Mouse (Mus musculus) neural tube, embryonic 11.5 days (tissue): Measurements from ENCODE around the gene Gm32742. TPM values are rescaled to one million over a fixed set of nuclear protein-coding genes. Genes with fewer than 3 reads are reported as not detected.

Experiments used
- ATAC-seq: fragments of 200-750 bp; cut with Nextera tagmentation; 2 replicates; pipeline ENCODE4 v1.8.0; 2017; ENCODE audit warnings: moderate number of reproducible peaks, mild to moderate bottlenecking, moderate TSS enrichment, moderate library complexity; ENCODE audit not compliant: insufficient read depth, low FRiP score, low TSS enrichment
- DNase-seq: peaks from one replicate; pipeline ENCODE4 v3.0.0-alpha.2; 2015; ENCODE audit warnings: low spot score
- H3K27ac ChIP-seq: fragments of 300-500 bp; sonication (generic); 2 replicates; pipeline ENCODE4 v1.5.1; 2014; ENCODE audit warnings: low read depth, mild to moderate bottlenecking, low read length
- H3K27me3 ChIP-seq: fragments of 300-500 bp; sonication (generic); 2 replicates; pipeline ENCODE4 v1.6.1; 2014; ENCODE audit warnings: mild to moderate bottlenecking, low read length, mixed read lengths; ENCODE audit not compliant: control insufficient read depth, insufficient read depth
- H3K36me3 ChIP-seq: fragments of 300-500 bp; sonication (generic); 2 replicates; pipeline ENCODE4 v1.6.1; 2014; ENCODE audit warnings: mild to moderate bottlenecking, low read length, moderate library complexity, mixed read lengths; ENCODE audit not compliant: control insufficient read depth, insufficient read depth
- H3K4me1 ChIP-seq: fragments of 300-500 bp; sonication (generic); 2 replicates; pipeline ENCODE4 v1.6.1; 2014; ENCODE audit warnings: low read length, mixed read lengths; ENCODE audit not compliant: control insufficient read depth, insufficient read depth
- H3K4me2 ChIP-seq: fragments of 300-500 bp; sonication (generic); 2 replicates; pipeline ENCODE4 v1.6.1; 2014; ENCODE audit warnings: low read depth, mild to moderate bottlenecking, moderate library complexity
- H3K4me3 ChIP-seq: fragments of 300-500 bp; sonication (generic); 2 replicates; pipeline ENCODE4 v1.5.1; 2014; ENCODE audit warnings: low read depth, low read length
- H3K9ac ChIP-seq: fragments of 300-500 bp; sonication (generic); 2 replicates; pipeline ENCODE4 v1.6.1; 2014; ENCODE audit warnings: mild to moderate bottlenecking, low read length
- H3K9me3 ChIP-seq: fragments of 300-500 bp; sonication (generic); 2 replicates; pipeline ENCODE4 v1.6.1; 2016; ENCODE audit warnings: low read length; ENCODE audit not compliant: control insufficient read depth
- whole genome bisulfite sequencing: fragments of 180-500 bp; shearing (Covaris S2); extraction: QIAGEN DNeasy Blood & Tissue Kit; methylation state at CpG from one replicate; pipeline ENCODE4 v1.1.7; 2014; 5-methylcytosine and 5-hydroxymethylcytosine counted together
- polyA plus RNA-seq: library from polyadenylated mRNA; unstranded; fragments of >200 nt; fragmentation: Nextera tagmentation; extraction: Ambion mirVana; gene quantifications from 2 replicates; pipeline ENCODE4 v1.2.1, GENCODE M21; 2014

Gene Gm32742
- polyA plus RNA-seq: not detected in 2 replicates

DNA sequence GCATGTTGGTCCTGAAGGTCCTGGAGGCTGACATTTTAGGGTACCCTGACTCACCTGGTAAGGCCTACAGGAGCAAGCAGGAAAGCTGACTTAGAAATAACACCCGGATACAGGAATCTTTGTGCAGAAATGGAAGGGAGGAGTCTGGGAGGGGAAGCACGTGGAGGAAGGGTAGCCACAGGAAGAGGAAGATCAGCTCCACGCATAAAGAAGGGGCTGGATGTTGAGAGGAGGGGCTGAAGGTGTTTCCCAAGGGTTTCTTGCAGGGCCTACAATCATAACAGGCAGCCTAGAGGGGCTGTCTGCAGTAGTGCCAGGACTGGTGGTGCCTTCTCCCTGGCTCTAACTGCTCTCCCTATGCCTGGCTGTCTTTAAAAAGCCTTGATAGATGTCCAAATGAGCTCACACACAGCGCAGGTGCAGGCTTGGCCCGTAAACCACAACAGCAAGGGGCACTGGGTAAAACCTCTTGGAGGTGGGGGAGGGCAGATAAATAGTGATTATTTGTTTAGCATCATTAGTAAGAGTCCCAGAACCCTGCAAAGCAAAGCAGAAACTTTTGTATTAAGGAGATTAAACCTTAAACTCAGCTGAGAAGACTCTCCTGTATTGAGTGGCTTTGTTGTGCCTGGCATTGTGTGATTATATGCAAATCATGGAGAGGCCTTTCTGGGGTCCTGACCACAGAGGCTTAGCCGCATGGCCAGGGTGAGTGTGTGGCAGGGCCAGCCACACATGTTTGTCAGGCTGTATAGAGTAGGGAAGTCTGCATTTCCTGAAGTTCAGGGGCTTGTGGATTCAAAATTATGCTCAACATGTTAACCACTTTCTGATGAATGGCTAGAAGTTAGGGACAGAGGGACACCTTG is at the start of gene Gm32742:
Gene Gm32742, minus strand, starts transcription at position 206 of the 869 bp plus-strand sequence.
- no peak for DNase-seq
- WGBS: 54% methylated on average over 6 of the region's 6 CpGs

DNA sequence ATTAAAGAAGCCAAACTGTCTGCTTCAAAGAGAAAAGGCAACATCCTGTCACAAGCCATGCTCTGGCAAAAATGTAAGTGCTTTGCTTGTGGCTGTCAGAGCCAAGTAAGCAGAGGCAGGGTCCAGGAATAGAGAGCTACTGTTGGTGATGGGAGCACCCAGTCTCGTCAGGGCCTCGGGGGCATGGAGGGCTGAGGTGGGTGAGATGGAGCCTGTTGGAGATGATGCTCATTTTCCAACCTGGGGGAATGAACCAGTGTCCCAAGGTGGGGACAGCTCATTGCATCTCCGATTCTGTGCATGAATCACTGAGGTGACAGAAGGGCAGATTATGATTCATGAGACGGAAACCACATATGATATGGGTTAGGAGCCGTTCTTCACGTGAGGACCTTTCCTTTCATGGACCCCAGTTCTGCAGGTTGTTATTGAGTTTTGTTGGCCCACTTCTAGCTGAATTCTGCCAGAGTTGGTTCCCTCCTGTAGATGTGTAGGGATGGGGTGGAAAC is 48.5 kb upstream of the Gm32742 start:
- H3K4me2 ChIP-seq: no peak overlapping the region
- ATAC-seq: no peak
- 91% methylated on average over 6 of the region's 6 CpGs for WGBS
- no peaks in the 10 kb centered on the region for H3K27me3 ChIP-seq
- H3K4me1 ChIP-seq: no peaks in the 10 kb centered on the region
- DNase-seq: no peak
- H3K4me3 ChIP-seq: no peak overlapping the region
- no peaks in the 10 kb centered on the region for H3K36me3 ChIP-seq
- no peak overlapping the region for H3K9ac ChIP-seq
- H3K27ac ChIP-seq: no peak overlapping the region
- no peaks in the 10 kb centered on the region for H3K9me3 ChIP-seq

More for the DNA sequence above, at the start of gene Gm32742:
- ATAC-seq: no peak
- H3K9me3 ChIP-seq: no peaks in the 10 kb centered on the region
- H3K27me3 ChIP-seq: no peaks in the 10 kb centered on the region
- H3K9ac ChIP-seq: no peak within 1 kb of the TSS
- no peaks in the 10 kb centered on the region for H3K36me3 ChIP-seq
- H3K4me3 ChIP-seq: no peak within 1 kb of the TSS
- no peak within 1 kb of the TSS for H3K4me2 ChIP-seq
- no peaks in the 10 kb centered on the region for H3K4me1 ChIP-seq
- H3K27ac ChIP-seq: no peak within 1 kb of the TSS

DNA sequence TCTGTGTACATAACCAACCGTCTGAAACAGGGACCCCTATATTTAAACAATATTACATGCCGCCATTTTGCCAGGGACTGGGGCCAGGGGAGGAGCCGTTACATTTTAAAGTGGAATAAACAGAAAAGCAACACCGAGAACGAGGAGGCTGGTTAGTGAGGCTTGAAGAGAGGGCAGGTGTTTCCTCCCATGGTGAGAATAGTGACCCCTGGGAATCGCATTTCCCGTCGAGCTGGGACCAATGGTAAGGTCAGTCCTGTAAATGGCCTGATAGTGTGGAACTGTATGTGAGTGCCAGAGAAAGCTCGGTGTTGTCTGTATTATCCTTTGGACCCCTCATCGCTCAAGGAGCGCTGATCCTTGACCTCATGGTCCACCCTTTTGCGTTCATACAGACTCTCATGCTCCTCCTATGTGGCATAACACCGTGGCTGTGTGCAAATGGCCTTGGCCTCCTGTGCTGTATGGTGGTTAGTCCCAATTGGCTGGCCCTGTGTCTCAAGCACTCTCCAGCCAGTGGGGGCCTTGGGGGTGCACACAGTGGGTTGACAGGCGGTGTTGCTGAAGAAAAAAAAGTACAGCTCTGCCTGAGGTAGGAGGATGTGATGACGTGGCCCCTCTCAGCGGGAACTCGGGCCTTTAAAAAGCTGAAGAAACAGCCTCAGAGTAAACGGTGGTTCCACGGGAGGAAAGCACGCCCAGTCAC is 47.9 kb upstream of the Gm32742 start, which contains the start of gene Pou2af1:
Gene Pou2af1, plus strand, starts transcription at position 686 of the 706 bp plus-strand sequence.
- no peak within 1 kb of the TSS for H3K4me3 ChIP-seq
- no peak within 1 kb of the TSS for H3K9ac ChIP-seq
- 82% methylated on average over 20 of the region's 20 CpGs for WGBS
- H3K9me3 ChIP-seq: no peaks in the 10 kb centered on the region
- no peaks in the 10 kb centered on the region for H3K4me1 ChIP-seq
- no peak within 1 kb of the TSS for H3K4me2 ChIP-seq
- ATAC-seq (no peak), DNase-seq (no peak)
- no peak within 1 kb of the TSS for H3K27ac ChIP-seq
- H3K27me3 ChIP-seq: no peaks in the 10 kb centered on the region
- no peaks in the 10 kb centered on the region for H3K36me3 ChIP-seq

DNA sequence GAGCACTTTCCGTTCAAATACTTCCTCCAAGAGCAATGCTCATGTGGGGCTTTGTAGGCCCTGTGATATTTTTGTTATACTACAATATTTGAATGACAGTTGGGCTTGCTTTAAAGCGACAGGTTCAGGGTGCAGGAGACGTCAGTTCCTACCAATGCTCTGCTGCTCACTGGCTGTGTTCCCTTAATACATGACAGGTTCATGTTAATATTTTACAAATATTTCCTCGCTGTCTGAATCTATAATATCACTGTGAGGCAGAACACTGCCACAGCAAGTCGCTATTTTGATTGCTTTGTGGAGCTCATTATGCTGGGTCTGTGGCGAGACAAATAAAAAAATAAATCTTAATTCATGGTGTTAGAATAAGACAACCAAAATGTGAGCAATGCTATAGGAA is 45.9 kb upstream of the Gm32742 start:
- ATAC-seq: no peak
- Histone ChIP-seq H3K36me3 (no peaks in the 10 kb centered on the region), H3K9ac (no peak overlapping the region), H3K4me3 (no peak overlapping the region), H3K4me2 (no peak overlapping the region), H3K27me3 (no peaks in the 10 kb centered on the region), H3K27ac (no peak overlapping the region), H3K4me1 (no peaks in the 10 kb centered on the region), H3K9me3 (no peaks in the 10 kb centered on the region)
- 80% methylated on average over 6 of the region's 6 CpGs for WGBS
- DNase-seq: no peak

GRCm38 (mm10) chr9:51208974-51209332 is 43.6 kb upstream of the Gm32742 start:
- ATAC-seq (no peak), DNase-seq (no peak)
- no peak overlapping the region for H3K4me3 ChIP-seq
- WGBS: 89% methylated on average over 2 of the region's 2 CpGs
- H3K27me3 ChIP-seq: no peaks in the 10 kb centered on the region
- H3K27ac ChIP-seq: no peak overlapping the region
- H3K9me3 ChIP-seq: no peaks in the 10 kb centered on the region
- no peaks in the 10 kb centered on the region for H3K36me3 ChIP-seq
- no peak overlapping the region for H3K9ac ChIP-seq
- H3K4me2 ChIP-seq: no peak overlapping the region
- H3K4me1 ChIP-seq: no peaks in the 10 kb centered on the region

DNA sequence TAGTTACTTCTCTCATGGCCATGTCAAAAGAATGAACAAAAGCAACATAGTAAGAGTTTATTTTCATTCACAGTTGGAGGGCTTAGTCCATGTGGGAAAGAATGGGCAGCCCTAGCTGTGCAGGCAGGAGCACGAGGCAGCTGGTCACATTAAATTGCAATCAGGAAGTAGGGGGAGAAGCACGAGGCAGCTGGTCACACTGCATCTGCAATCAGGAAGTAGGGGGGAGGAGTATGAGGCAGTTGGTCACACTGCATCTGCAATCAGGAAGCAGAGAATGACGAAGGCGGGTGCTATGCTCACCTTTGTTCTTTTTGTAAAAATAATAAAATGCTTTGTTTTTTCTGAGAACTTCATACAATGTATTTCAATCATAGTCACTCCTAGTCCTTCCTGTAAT is 29.5 kb upstream of the Gm32742 start:
- no peaks in the 10 kb centered on the region for H3K27me3 ChIP-seq
- H3K27ac ChIP-seq: no peak overlapping the region
- no peak overlapping the region for H3K9ac ChIP-seq
- H3K9me3 ChIP-seq: no peaks in the 10 kb centered on the region
- no peaks in the 10 kb centered on the region for H3K36me3 ChIP-seq
- ATAC-seq: no peak
- H3K4me2 ChIP-seq: no peak overlapping the region
- no peaks in the 10 kb centered on the region for H3K4me1 ChIP-seq
- no peak for DNase-seq
- WGBS: 64% methylated on average over 4 of the region's 4 CpGs
- H3K4me3 ChIP-seq: no peak overlapping the region

DNA sequence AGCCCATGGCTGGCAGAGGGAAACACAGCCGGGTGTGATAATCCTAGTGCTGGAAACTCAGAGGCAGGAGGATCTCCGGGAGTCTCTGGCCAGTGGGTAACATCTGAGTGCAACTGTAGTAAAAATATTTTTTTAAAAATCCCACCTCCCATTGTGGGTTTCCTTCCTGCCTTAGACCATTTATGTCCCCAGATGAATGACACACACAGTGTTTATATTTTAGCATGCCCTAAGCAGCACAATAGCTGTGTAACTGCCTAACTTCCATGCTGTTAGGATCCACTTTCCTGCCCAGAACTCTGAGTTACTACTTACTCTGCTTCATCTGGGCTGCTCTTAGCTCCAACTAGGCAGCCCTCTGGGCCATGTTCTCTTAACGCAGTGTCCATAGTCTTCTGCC is 25.3 kb upstream of the Gm32742 start:
- Histone ChIP-seq H3K4me2 (no peak overlapping the region), H3K27me3 (no peaks in the 10 kb centered on the region), H3K4me3 (no peak overlapping the region), H3K4me1 (no peaks in the 10 kb centered on the region), H3K27ac (no peak overlapping the region), H3K9me3 (no peaks in the 10 kb centered on the region), H3K36me3 (no peaks in the 10 kb centered on the region), H3K9ac (no peak overlapping the region)
- WGBS: 91% methylated on average over 3 of the region's 3 CpGs
- ATAC-seq (no peak), DNase-seq (no peak)

GRCm38 (mm10) chr9:51185871-51186270 is 20.6 kb upstream of the Gm32742 start:
- H3K4me1 ChIP-seq: no peaks in the 10 kb centered on the region
- H3K9me3 ChIP-seq: no peaks in the 10 kb centered on the region
- DNase-seq (no peak), ATAC-seq (no peak)
- no peak overlapping the region for H3K4me3 ChIP-seq
- no peak overlapping the region for H3K9ac ChIP-seq
- H3K27me3 ChIP-seq: no peaks in the 10 kb centered on the region
- H3K36me3 ChIP-seq: no peaks in the 10 kb centered on the region
- no peak overlapping the region for H3K4me2 ChIP-seq
- H3K27ac ChIP-seq: no peak overlapping the region
- 83% methylated on average over 5 of the region's 5 CpGs for WGBS
